Mouse (Mus musculus): ENCODE results near the gene Cnksr2.
A peak's percentile ranks its signal among the peaks of the same experiment; 100 is the strongest.

Gene Cnksr2

DNA sequence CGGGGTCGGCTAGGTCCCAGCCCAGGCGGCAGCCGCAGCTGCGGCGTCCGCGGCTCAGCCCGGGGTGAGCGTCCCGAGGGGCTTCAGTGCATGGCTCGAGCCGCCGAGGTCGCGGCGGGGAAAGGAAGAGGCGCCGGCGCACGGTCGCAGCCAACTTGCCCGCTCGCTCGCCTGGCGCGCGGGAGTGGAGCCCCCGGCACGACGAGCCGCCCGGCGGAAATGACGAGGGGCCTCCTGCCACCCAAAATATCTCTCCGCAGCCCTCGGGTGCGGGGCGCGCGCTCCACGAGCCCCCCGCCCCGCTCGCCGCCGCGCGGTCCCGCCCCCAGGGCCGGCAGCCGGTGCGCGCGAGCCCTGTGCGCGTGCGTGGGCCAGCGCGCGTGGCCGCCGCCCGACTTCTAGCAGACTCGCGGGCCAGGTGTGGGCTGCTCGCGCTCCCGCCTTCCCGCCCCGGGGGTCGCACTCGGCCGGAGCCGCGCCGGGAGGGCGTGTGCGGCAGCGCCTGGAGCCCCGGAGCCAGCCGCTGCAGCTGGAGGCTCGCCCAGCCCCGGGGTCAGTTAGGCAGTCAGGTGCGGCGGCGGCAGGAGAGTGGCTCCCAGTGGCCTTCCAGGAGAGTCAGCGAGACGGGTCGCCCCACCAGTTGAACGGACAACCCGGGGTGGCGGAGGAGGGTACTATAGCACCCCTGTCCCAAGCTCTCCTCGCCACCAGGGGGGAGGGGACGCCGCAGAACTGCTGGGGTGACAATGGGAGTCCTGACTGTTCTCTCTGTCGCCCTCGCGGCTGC, at the start of gene Cnksr2:
Gene Cnksr2 (minus strand): TSS at position 238 of the 787 bp plus-strand sequence.
- DNase-seq: peak; percentile 53

DNA sequence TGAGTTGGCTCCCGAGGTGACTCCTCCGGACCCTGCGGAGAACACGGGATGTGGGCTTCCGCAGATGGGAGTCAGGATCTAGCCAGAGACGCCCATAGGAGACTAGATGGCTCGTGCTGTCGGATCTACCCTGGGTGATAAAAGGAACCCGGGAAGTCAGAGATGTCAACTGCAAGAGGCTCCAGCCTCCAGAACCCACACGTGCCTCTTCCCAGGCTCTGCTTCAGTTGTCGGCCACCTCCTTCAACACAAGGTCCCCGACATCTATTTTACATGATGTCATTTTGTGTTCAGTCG, 698 bp upstream of the Cnksr2 start:
- no peak for DNase-seq

DNA sequence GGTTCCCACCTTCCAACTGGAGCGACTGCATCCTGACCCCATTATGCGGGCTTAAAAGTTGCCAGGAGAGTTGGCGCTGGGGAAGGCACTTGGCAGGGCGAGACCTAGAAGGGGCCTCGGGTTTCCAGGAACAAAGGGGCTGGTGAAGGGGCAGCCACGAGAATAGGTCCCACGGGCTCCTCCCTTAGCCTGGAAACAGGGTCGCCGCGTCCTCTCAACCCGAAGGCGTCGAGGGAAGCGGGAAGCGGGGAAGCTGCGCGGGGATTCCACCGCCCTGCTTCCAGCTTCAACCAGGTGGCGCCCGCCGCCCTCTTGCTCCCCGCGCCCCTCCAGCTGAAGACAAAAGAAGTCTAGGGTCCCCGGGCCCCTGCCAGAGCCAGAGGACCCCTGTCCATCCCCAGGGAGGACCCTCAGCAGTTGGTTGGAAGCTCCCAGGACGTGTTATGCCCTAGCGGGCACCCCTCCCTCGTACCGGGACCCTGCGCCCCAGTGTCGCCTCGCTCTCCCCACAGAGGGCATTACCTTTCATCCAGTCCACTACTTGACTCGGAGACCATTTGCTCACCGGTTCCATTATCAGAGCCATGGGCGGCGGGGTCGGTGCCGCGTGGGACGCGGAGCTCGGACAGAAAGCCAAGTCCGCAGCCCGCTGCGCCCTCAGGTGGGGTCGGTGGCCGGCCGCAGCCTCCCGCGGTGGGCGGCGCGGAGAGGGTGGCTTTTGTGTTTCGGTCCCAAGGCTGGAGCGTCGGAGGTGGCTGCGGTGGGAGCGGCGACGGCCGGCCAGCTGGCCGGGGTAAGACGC, 638 bp downstream of the Cnksr2 start:
- DNase-seq: peak; percentile 55

DNA sequence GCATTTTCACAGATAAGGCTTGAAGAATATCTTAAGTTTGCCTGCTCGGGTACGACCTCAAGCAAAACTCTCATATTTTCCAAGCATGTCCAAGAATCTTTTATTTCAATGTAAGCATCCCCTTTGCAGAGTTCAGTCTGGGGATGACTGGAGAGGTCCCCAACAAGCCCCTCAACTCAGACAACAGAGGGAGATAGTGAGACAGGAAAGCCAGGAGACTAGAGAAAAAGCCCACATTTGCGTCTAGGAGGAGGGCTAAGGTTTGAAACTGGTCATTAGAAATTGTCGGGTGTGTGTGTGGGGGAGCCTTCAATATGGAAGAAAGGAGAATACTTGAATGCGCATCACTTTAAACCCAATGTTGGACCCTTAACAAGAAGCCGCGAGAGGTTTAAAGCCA, 1.4 kb downstream of the Cnksr2 start:
- no peak for DNase-seq

DNA sequence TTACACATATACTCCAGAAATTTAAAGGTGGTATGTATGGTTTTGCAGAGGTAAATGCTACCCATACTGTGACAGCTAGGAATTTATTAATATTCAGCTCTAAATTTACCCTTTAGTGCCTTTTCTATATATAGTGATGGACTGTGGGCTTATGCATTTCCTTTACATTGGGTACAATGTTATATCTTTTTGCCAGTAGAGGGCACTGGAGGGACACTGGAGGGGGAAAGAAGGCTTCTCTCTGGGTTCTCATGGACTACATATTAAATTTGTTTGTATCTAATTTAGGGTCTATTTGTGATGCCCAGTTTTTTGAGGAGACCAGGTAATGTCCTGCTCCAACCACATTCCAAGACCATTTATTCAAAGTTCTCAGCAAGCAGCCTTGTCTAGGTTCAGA, 91.4 kb downstream of the Cnksr2 start:
- no peak for DNase-seq

DNA sequence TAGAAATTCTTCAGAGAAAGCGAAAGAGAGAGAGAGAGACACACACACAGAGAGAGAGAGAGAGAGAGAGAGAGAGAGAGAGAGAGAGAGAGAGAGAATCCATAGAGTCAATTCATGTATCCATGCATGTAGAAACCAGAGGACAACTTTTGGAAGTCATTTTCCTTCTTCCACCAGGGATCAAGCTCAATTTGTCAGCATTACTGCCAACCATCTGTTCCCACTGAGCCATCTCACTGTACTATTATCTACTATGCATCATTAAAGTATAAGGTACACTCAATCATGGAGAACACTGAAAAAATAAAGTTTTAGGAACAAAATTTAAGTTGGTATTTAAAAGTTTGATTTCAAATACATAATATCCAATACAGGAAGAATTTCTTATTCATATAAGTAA, 93.8 kb downstream of the Cnksr2 start:
- no peak for DNase-seq

DNA sequence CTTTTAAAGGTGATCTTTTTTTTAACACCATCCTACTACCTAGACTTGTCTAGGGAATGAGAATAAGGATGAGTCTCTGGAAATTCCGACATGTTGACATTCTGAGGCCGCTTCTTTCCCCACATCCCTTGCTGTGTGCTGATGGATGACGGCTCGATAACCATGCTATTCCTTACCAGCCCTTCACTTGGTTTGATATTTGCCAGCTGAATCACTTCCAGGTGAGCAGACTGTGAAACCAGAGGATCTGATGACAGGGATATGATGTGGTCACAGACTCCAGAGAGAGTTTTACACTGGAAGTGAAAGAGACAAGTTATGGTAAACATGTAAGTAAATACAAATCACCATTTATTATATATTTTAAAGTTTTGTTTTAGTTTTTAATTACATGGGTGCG, 98.0 kb downstream of the Cnksr2 start:
- no peak for DNase-seq

DNA sequence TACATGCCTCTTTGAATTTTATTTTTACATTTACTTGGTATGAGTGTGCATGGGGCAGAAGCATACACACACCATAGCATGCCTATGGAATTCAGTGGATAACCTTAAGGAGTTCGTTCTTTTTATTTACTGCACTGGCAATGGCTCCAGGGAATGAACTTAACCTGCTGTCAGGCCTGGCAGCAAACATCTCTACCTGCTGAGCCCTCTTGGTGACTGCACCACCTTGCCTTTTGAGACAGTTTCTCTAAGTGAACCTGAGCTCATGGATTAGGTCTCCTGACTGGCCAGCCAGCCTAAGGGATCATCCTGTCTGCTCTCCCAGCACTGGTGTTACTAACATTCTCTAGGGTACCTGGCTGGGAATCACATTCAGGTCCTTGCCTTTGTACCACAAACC, 106.5 kb downstream of the Cnksr2 start:
- DNase-seq: no peak

DNA sequence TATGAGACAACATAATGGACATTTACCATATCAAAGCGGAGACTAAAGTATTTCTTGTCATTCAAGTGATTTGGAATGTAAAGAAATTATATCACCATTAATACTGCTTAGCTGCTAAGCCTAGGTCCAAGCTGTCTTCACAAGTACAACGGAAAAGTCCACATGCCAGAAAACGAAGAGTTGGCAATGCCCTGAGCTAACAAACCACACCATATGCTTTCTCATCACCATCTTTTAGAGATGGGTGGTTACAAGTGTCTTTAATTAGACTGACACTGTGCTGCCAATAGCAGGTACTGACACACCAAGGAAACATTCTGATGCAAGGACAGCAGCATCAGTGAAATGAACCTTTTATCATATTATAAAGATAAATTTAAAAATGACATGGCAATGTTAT, 123.0 kb downstream of the Cnksr2 start:
- no peak for DNase-seq

DNA sequence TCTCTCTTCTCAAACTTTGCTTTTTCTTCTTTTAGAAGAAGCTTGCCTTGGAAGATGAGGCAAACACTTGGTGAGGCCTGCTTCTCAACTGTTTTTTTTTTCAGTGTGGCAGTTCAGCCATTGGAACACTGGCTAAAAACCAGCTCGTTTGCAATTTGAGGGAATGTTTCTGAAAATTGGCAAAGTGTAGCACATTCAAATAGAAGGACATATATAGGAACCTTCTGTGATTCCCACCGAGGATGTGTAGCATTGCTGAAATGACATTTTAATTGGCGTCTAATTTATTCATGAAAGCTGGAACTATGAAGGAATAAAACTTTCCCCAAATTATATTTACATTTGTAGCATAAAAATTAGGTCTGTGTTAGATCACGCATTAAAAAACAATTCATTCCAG, 213.1 kb downstream of the Cnksr2 start:
- DNase-seq: no peak

DNA sequence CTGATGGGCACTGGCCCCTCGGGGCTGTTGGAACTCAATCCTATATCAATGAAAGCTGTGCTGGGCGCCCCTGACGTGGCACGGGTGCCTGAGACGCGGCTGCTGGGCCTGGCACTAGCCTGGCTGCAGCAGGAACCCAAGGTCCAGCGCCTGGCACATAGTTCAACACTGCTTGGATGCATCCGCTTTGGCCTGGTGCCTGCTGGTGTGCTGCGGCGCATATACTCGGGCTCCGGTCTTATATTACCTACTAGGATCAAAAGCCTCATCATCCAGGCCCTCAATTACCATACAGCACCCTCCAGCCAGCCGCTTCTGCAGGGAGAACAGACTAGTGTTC, 224.2 kb downstream of the Cnksr2 start:
- no peak for DNase-seq

DNA sequence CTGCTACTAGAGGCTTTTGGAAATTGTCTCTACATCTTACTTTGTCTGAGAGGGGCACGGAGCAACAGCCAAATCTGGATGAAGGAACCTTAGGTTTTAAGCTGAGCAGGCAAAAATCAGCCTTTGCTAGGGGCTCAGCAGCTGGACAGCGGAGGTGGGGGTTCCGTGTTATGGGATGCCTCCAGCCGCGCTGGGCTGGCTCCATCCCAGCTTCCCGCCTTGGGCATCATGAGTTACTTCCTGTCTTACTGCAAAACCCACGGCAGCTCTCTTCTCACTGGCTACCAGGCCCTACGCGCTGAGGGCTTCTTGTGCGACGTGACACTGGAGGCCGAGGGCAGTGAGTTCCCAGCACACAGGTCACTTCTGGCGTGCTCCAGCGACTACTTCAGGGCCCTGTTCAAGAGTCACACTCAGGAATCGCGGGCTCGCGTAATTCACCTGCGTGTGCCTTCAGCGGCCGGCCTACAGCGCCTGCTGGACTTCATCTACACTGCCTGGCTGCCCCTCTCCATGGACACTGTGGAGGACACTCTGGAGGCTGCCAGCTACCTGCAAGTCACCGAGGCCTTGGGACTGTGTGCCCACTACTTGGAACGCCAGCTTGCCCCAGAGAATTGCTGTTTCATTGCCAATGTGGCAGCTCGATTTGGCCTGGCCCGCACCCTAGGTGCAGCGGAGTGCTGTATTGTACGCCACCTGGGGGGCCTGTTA, 224.7 kb downstream of the Cnksr2 start, which contains the start of gene Klhl34:
Gene Klhl34 (plus strand): TSS at position 229 of the 714 bp plus-strand sequence.
- DNase-seq: peak; percentile 78

DNA sequence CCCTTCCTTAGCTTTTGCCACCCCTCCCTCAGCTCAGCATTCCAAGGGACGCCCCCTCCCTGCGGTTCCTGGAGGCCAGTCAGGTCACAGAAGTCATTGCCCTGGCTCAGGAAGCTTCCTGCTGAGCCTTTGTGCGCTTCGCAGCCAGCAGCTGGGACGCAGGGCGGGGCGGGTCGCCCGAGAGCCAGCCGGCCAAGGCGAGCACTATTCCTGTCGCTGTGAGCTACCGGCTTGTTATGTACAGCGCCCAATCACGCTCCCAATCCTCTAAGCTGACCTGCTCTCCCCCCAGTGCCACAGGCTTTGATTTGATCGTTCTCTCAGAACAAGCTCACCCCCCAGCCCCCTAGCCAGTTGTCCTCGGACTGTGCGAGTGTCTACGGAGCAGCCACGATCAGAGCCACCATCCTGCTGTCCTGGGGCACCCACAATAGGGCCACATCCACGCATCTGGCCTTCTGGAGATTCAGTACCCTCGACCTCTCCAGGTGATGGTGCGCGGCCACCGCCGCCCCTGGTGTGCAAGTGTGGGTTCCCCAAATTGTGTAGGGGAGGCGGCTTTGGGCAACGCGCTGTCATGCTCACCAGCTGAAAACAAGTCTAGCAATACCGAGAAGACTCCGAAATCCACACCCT, 225.4 kb downstream of the Cnksr2 start:
- peak; percentile 93 for DNase-seq

DNA sequence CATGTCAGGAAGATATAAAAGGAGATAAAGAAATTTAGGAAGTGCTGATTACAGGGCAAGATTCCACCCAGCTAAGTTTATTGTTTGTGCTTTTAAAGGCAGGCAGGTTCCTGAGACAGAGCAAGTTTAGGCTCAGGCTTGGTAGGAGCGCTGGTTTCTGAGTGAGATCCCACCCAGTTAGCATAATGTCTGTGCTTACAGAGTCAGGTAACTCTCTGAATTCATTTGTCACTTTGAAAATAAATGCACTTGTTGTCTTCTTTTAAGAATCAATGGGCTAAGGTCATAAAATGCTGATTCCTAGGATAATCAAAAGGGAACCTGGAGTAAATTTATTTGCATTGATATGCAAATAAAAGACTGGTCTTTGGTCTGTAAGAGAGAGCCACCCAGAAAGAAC, 233.4 kb downstream of the Cnksr2 start:
- DNase-seq: no peak

DNA sequence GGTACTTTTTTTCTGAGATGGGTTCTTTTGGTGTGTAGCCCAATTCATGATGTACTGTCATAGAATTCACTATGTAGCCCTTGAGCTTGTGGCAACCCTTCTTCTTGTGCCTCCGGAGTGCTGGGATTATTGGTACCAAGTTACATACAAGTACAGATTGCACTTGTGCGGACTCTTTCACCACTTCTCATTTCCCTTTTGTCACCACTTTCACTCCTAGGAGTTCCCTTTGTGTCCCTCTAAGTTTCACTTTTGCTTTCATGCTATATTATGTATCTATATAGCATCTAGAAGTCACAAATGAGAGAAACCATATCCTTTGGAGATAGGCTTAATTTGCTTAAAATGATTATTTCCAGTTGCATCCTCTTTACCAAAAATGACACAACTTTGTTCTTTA, 241.4 kb downstream of the Cnksr2 start:
- DNase-seq: no peak

Data from heart, adult 11 months (tissue).